Mouse (Mus musculus): ENCODE results near the gene Rhno1.

DNA sequence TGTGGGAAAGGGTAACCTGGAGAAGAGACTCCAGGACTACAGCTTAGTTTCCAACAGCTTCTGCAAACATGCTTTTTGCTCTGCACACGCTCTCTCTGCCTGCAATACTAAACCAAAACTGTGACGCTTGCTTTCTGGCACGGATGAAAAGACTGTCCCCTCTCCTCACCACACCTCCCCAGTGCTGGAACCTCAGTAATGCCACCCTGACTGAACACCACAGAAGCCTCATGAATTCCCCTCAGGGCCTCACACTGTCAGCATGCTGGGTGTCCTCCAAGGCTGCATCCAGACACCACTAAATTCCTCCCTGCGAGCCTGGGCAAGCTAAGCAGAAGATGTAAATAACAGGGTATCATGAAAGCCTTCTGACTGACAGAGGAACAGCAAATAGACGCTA, 23.8 kb downstream of the Rhno1 start:
- TF ChIP-seq POLR2A (IDR thresholded peaks at IDR 0.05; ENCODE audit: control insufficient read depth in 1 of 2, insufficient read depth in 1 of 2, low read depth in 1 of 2, low read length in 2 of 2, poor library complexity in 1 of 2), result no peak
- no peak for TF ChIP-seq CTCF (IDR thresholded peaks at IDR 0.05 in 2 of 3, conservative IDR thresholded peaks at IDR 0.05 in 1 of 3; ENCODE audit: control insufficient read depth in 1 of 3, insufficient read depth in 1 of 3, low read depth in 2 of 3, low read length in 3 of 3, poor library complexity in 1 of 3, severe bottlenecking in 1 of 3)
- no peak for TF ChIP-seq NELFE (IDR thresholded peaks at IDR 0.05; ENCODE audit: low read depth, low read length)
- no peak for TF ChIP-seq NRF1 (IDR thresholded peaks at IDR 0.05; ENCODE audit: insufficient read depth, low read depth, low read length, poor library complexity, severe bottlenecking)
- no peak for TF ChIP-seq USF1 (IDR thresholded peaks at IDR 0.05; ENCODE audit: low read depth, low read length)
- TF ChIP-seq ZNF384 (IDR thresholded peaks at IDR 0.05; ENCODE audit: low read depth, low read length), result no peak
- TF ChIP-seq MAZ (IDR thresholded peaks at IDR 0.05; ENCODE audit: low read depth, low read length), result no peak
- no peak for TF ChIP-seq CHD1 (IDR thresholded peaks at IDR 0.05; ENCODE audit: low read depth, low read length)

All from MEL (cell line).